Mouse (Mus musculus) limb, embryonic 12.5 days (tissue): ENCODE measurements around the gene Apbb2. TPM values are rescaled to one million over a fixed set of nuclear protein-coding genes. Genes with fewer than 3 reads are reported as not detected.

Experiments used
- ATAC-seq: fragments of 200-750 bp; cut with Nextera tagmentation; 2 replicates; pipeline ENCODE4 v1.8.0; 2017; ENCODE audit warnings: low read depth, moderate TSS enrichment; ENCODE audit not compliant: insufficient number of reproducible peaks, insufficient read depth, low FRiP score, low TSS enrichment
- H3K27ac ChIP-seq: fragments of 300-500 bp; sonication (generic); 2 replicates; pipeline ENCODE4 v1.5.1; 2016; ENCODE audit warnings: mild to moderate bottlenecking, moderate library complexity
- H3K27me3 ChIP-seq: fragments of 300-500 bp; sonication (generic); 2 replicates; pipeline ENCODE4 v1.6.1; 2016; ENCODE audit warnings: mild to moderate bottlenecking, moderate library complexity
- H3K36me3 ChIP-seq: fragments of 300-500 bp; sonication (generic); 2 replicates; pipeline ENCODE4 v1.6.1; 2016; ENCODE audit warnings: mild to moderate bottlenecking, moderate library complexity
- H3K4me1 ChIP-seq: fragments of 300-500 bp; sonication (generic); replicated peaks from 2 replicates; pipeline ENCODE4 v1.6.1; 2016
- H3K4me2 ChIP-seq: fragments of 300-500 bp; sonication (generic); 2 replicates; pipeline ENCODE4 v1.6.1; 2016; ENCODE audit warnings: mild to moderate bottlenecking, moderate library complexity
- H3K4me3 ChIP-seq: fragments of 300-500 bp; sonication (generic); replicated peaks from 2 replicates; pipeline ENCODE4 v1.5.1; 2016; ENCODE audit warnings: mild to moderate bottlenecking
- H3K9ac ChIP-seq: fragments of 300-500 bp; sonication (generic); replicated peaks from 2 replicates; pipeline ENCODE4 v1.6.1; 2016; ENCODE audit warnings: mild to moderate bottlenecking, moderate library complexity
- H3K9me3 ChIP-seq: fragments of 300-500 bp; sonication (generic); 2 replicates; pipeline ENCODE4 v1.6.1; 2016; ENCODE audit warnings: mild to moderate bottlenecking, moderate library complexity
- WGBS: fragments of 180-500 bp; shearing (Covaris S2); methylation state at CpG from one replicate; pipeline ENCODE4 v1.1.7; 2016; 5-methylcytosine and 5-hydroxymethylcytosine counted together
- polyA plus RNA-seq: library from polyadenylated mRNA; unstranded; fragments of >200 nt; fragmentation: Nextera tagmentation; extraction: Ambion mirVana; gene quantifications from 2 replicates; pipeline ENCODE4 v1.2.1, GENCODE M21; 2016

The Apbb2 gene
- polyA plus RNA-seq, 1 experiment from 2014 or later = 48.6 TPM

GRCm38 (mm10) chr5:66475824-66476223, 142.8 kb downstream of the Apbb2 start:
- WGBS = 80% methylated on average over 6 of the region's 6 CpGs

GRCm38 (mm10) chr5:66474153-66474552, 144.4 kb downstream of the Apbb2 start:
- no peak for ATAC-seq
- Histone ChIP-seq H3K9me3 (no peaks in the 10 kb centered on the region), H3K9ac (no peak overlapping the region; the same call in 1 of the 2 replicates), H3K27ac (no peak overlapping the region), H3K36me3 (no peaks in the 10 kb centered on the region), H3K4me2 (no peak overlapping the region), H3K4me3 (no peak overlapping the region), H3K27me3 (no peaks in the 10 kb centered on the region), H3K4me1 (peaks cover 24% of the 10 kb centered on the region)
- 75% methylated on average over 11 of the region's 11 CpGs for WGBS

More at GRCm38 (mm10) chr5:66475824-66476223, 142.8 kb downstream of the Apbb2 start:
- H3K4me2 ChIP-seq = no peak overlapping the region
- no peaks in the 10 kb centered on the region for H3K9me3 ChIP-seq
- no peak overlapping the region for H3K9ac ChIP-seq
- H3K27me3 ChIP-seq = no peaks in the 10 kb centered on the region
- peaks cover 18% of the 10 kb centered on the region for H3K4me1 ChIP-seq
- ATAC-seq = no peak
- peaks cover 8% of the 10 kb centered on the region; the same call in 1 of the 2 replicates for H3K36me3 ChIP-seq
- H3K4me3 ChIP-seq = no peak overlapping the region
- H3K27ac ChIP-seq = no peak overlapping the region

DNA sequence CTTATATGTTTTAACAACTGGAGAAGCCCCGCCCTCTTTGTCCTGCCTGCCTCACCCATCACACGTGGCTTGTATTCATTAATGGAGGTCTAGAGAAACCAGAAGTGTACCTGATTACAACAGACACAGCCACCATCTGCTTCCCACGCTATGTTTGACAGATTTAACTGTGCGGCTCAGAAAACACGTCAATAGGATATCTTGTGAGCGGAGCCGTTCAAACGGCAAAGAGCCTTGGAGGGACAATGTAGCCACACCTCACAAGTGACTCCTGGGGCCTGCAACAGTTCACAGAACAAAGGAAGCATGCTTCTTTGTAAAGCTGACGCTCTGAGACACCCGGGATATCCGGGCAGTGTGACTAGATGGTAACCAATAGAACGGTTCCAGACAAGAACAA, 145.0 kb downstream of the Apbb2 start:
- ATAC-seq = no peak
- H3K27me3 ChIP-seq = no peaks in the 10 kb centered on the region

DNA sequence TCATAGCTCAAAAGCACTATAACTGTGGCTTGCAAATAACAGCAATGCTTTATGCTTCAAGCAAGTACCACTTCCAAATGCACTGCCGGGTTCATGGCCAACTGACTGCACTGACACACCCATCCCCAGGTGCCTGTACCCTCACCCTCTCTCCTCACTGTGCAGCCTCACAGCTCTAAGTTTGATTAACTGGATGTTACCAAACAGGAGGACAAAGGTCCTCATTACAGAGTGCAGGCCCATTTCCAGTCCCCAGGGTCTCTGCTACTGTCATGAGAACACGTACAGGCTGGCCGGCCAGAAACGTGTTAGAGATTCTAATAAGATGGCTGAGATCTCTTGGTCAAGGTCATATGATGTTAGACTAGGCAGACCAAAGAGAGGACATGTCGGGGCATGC, 147.7 kb downstream of the Apbb2 start:
- 86% methylated on average over 5 of the region's 5 CpGs for WGBS

More for the DNA sequence above, 145.0 kb downstream of the Apbb2 start:
- no peak overlapping the region for H3K4me2 ChIP-seq
- no peak overlapping the region for H3K4me3 ChIP-seq
- no peak overlapping the region for H3K9ac ChIP-seq
- whole genome bisulfite sequencing = 52% methylated on average over 12 of the region's 12 CpGs
- H3K36me3 ChIP-seq = no peaks in the 10 kb centered on the region
- peaks cover 24% of the 10 kb centered on the region for H3K4me1 ChIP-seq
- no peak overlapping the region for H3K27ac ChIP-seq
- no peaks in the 10 kb centered on the region for H3K9me3 ChIP-seq

DNA sequence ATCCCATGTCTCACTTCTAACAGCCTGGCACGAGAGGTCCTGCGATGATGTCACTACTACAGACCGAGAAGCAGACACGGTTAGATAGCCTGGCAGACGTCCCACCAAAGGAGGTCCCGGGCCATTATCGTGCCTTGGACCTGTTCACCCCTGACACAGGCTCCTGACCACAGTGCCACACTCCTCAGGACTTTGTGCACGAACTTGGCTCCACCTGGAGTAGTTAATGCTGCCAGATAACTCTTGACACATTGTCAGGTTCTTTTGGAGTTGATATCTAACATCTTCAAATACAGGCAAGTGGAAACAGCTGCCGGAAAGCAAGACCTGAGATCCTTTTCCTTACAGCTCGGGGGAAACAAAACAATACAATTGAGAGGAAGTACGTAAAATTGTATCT, 148.9 kb downstream of the Apbb2 start:
- no peaks in the 10 kb centered on the region for H3K9me3 ChIP-seq
- peaks cover 13% of the 10 kb centered on the region; the same call in 1 of the 2 replicates for H3K4me1 ChIP-seq
- no peak overlapping the region for H3K9ac ChIP-seq
- H3K36me3 ChIP-seq = no peaks in the 10 kb centered on the region
- no peak overlapping the region for H3K4me3 ChIP-seq
- no peak overlapping the region for H3K27ac ChIP-seq
- H3K4me2 ChIP-seq = no peak overlapping the region
- H3K27me3 ChIP-seq = no peaks in the 10 kb centered on the region
- ATAC-seq = no peak
- 78% methylated on average over 11 of the region's 11 CpGs for WGBS

More for the DNA sequence above, 147.7 kb downstream of the Apbb2 start:
- Histone ChIP-seq H3K9me3 (no peaks in the 10 kb centered on the region), H3K27me3 (no peaks in the 10 kb centered on the region), H3K4me2 (no peak overlapping the region), H3K4me3 (no peak overlapping the region), H3K9ac (no peak overlapping the region), H3K4me1 (peaks cover 17% of the 10 kb centered on the region), H3K36me3 (no peaks in the 10 kb centered on the region), H3K27ac (no peak overlapping the region)
- ATAC-seq = no peak

GRCm38 (mm10) chr5:66468331-66469001, 150.1 kb downstream of the Apbb2 start:
- no peak overlapping the region for H3K4me2 ChIP-seq
- no peak overlapping the region for H3K4me3 ChIP-seq
- H3K9me3 ChIP-seq = no peaks in the 10 kb centered on the region
- no peak for ATAC-seq
- H3K27ac ChIP-seq = no peak overlapping the region
- H3K36me3 ChIP-seq = no peaks in the 10 kb centered on the region
- no peaks in the 10 kb centered on the region for H3K27me3 ChIP-seq
- H3K9ac ChIP-seq = no peak overlapping the region
- WGBS = 60% methylated on average over 4 of the region's 4 CpGs
- H3K4me1 ChIP-seq = peaks cover 14% of the 10 kb centered on the region

DNA sequence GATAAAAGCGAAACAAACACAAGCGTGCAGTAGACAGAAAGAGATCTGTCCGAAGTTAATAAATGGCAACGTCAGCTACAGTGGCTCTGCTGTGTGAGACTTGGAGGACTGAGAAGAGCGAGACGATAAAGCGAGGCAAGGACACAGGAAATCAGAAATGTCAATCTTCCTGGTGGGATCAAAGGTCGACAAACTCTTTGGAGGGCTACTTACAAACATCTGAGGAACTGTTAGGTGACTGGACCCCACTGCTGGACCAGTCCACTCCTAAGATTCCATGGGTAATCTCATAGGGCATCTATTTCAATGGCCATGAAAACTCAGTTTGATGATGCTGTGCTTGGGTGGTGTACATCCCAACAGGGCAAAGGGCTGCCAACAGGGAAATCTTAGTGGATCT, 155.9 kb downstream of the Apbb2 start:
- H3K27ac ChIP-seq = no peak overlapping the region
- no peaks in the 10 kb centered on the region for H3K27me3 ChIP-seq
- no peak overlapping the region for H3K4me2 ChIP-seq
- peaks cover 10% of the 10 kb centered on the region; the same call in 1 of the 2 replicates for H3K36me3 ChIP-seq
- no peak overlapping the region for H3K4me3 ChIP-seq
- no peak overlapping the region for H3K9ac ChIP-seq
- peaks cover 13% of the 10 kb centered on the region for H3K4me1 ChIP-seq
- no peaks in the 10 kb centered on the region for H3K9me3 ChIP-seq
- ATAC-seq = no peak
- 70% methylated on average over 8 of the region's 8 CpGs for WGBS

DNA sequence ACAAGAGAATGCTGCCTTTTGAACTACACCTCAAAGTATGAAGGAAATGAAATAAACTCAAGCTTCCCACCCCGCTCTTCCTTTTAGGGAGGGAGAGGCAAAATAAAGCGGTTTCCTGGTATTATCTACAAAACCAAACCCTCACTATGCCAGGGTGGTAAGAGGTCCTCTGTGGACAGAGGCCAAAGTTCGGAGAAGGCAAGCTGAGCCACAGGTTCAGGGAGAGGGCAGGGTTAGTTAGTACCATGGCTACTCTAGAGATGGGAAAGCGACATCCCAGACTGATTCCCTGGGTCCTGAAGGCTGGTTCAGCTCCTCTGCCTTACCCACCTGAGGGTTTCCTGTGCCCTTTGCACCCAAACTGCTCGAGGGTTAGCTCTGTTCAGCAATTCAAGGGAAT, 159.7 kb downstream of the Apbb2 start:
- WGBS = 82% methylated on average over 5 of the region's 5 CpGs
- peaks cover 10% of the 10 kb centered on the region; the same call in 1 of the 2 replicates for H3K36me3 ChIP-seq
- ATAC-seq = no peak
- no peaks in the 10 kb centered on the region for H3K27me3 ChIP-seq
- H3K4me3 ChIP-seq = no peak overlapping the region
- H3K9me3 ChIP-seq = no peaks in the 10 kb centered on the region
- H3K4me1 ChIP-seq = peaks cover 8% of the 10 kb centered on the region
- H3K27ac ChIP-seq = no peak overlapping the region
- H3K4me2 ChIP-seq = no peak overlapping the region
- no peak overlapping the region for H3K9ac ChIP-seq

GRCm38 (mm10) chr5:66455271-66455670, 163.3 kb downstream of the Apbb2 start:
- no peak overlapping the region for H3K27ac ChIP-seq
- no peaks in the 10 kb centered on the region for H3K27me3 ChIP-seq
- no peak overlapping the region for H3K4me3 ChIP-seq
- H3K9me3 ChIP-seq = peaks cover under 1% of the 10 kb centered on the region; the same call in 1 of the 2 replicates
- no peaks in the 10 kb centered on the region for H3K4me1 ChIP-seq
- H3K9ac ChIP-seq = no peak overlapping the region
- no peak overlapping the region for H3K4me2 ChIP-seq
- peaks cover 21% of the 10 kb centered on the region for H3K36me3 ChIP-seq
- 86% methylated on average over 5 of the region's 5 CpGs for WGBS
- no peak for ATAC-seq

- Histone ChIP-seq H3K27me3 (no peaks in the 10 kb centered on the region), H3K4me3 (no peak overlapping the region), H3K27ac (no peak overlapping the region), H3K9me3 (peaks cover 3% of the 10 kb centered on the region; the same call in 1 of the 2 replicates), H3K9ac (no peak overlapping the region), H3K4me2 (no peak overlapping the region), H3K36me3 (peaks cover 20% of the 10 kb centered on the region), H3K4me1 (no peaks in the 10 kb centered on the region)
- WGBS = 83% methylated on average over 4 of the region's 4 CpGs
- ATAC-seq = no peak
Measured at GRCm38 (mm10) chr5:66454826-66455225, 163.8 kb downstream of the Apbb2 start.

DNA sequence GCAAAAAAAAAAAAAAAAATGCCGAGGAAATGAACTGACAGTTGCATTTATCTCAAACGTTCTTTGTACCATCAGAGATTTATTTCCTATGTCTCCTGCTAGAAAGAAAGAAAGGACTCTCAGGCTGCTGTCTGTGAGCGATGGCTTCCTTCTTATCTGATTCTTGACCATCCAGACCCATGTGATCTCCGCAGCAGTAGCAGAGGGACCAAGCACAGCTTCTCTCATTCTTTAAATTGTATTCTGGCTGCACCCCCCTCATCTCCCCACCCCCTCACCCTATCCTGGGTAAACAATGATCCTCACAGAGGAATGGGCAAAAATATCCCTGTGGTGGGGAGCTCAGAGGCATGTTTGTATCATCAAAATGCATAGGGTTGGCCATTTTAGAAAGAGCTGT, 165.5 kb downstream of the Apbb2 start:
- Histone ChIP-seq H3K27ac (no peak overlapping the region), H3K27me3 (no peaks in the 10 kb centered on the region), H3K36me3 (peaks cover 19% of the 10 kb centered on the region), H3K9me3 (peaks cover 3% of the 10 kb centered on the region; the same call in 1 of the 2 replicates), H3K4me3 (no peak overlapping the region), H3K4me1 (no peaks in the 10 kb centered on the region), H3K9ac (no peak overlapping the region), H3K4me2 (no peak overlapping the region)
- 63% methylated on average over 4 of the region's 4 CpGs for WGBS
- no peak for ATAC-seq

DNA sequence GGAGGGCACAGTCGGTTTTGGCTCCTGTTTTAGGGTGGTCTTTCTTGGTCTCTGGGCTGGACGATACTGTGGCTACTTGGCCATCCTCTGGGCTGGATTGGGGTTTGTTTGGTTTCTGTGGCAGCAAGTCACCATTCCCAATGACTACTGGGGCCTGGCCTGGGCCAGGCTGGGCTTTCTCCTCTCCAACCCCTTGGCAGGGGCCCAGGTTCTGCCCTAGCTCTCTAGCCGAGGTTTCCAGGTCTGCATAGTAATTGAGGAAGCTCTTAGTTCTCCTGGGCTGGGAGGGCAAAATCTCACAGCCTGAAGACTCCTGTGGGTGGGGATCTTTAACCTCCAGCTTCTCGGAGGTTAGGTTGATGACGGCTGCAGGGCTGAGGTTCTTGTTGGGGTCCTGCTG, 167.0 kb downstream of the Apbb2 start:
- Histone ChIP-seq H3K27ac (no peak overlapping the region), H3K4me1 (no peaks in the 10 kb centered on the region), H3K9ac (no peak overlapping the region), H3K9me3 (peaks cover 3% of the 10 kb centered on the region; the same call in 1 of the 2 replicates), H3K36me3 (peaks cover 19% of the 10 kb centered on the region), H3K4me3 (no peak overlapping the region), H3K4me2 (no peak overlapping the region), H3K27me3 (no peaks in the 10 kb centered on the region)
- ATAC-seq = no peak
- WGBS = 83% methylated on average over 5 of the region's 5 CpGs
